16 mouse cellular contexts compared by ENCODE assay signal in the genomic region with DNA sequence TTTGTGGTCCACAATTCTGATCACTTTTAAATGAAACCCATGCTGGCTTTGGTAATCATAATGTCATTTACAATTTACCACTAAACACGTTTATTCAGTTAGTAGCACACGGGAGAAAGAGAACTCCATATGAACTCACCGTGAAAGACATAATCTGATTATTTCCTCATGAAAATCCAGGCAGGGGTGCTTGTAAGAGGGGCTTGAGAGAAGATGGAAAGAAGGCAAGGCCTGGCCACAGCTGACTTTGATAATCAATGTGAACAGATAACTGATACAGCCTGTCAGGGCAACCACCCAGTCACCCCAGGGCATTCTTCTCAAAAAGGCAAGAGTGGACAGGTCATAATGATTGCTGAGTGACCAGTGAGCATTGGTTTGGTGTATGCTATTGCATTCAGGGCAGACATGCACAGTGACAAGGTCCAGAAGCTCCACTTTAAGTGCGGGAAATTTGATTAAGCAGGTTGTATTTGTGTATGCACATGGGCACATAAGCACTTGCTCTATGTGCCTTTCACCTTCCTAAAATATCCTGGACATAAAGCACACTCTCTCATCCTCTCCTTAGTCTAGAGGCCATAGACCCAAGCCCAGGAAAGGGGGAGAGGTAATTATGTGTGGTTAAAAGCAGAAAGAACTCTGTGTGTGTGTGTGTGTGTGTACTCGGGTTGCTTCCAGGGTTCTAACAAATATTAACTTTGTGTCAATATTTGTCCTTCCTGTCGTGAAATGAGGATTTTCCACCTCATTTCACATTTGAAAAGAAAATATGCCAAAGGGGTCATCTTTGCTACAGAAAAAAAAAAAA.
DNase-seq lines count a peak whose midpoint lies in the region; ATAC-seq and TF ChIP-seq lines count a peak whose summit lies in the region.
"Had no signal": no experiment of that assay in that cellular context is flagged by ENCODE, and none has a peak within 500 bp of the region (broad histone marks: within the 10 kb centered on the region; RNA-seq: fewer than 3 reads in every experiment).

No protein-coding gene starts in this region.

- no peak overlapping the region for H3K27ac ChIP-seq in kidney, embryonic 16.5 days (ENCODE audit: low read length)
- H3K27ac ChIP-seq in liver, embryonic 14.5 days: no peak overlapping the region
- H3K27ac ChIP-seq: forebrain, embryonic 15.5 days; kidney, postnatal 0 days; limb, embryonic 12.5 days; neural tube, embryonic 15.5 days had no signal

- H3K9ac ChIP-seq in kidney, embryonic 16.5 days (replicated peaks; ENCODE audit: low read length): no peak overlapping the region
- H3K9ac ChIP-seq in liver, embryonic 14.5 days (replicated peaks): no peak overlapping the region
- H3K9ac ChIP-seq: forebrain, embryonic 15.5 days; limb, embryonic 12.5 days; neural tube, embryonic 15.5 days had no signal

- no peaks in the 10 kb centered on the region for H3K36me3 ChIP-seq in kidney, embryonic 16.5 days (ENCODE audit: insufficient read depth, low read length)
- no peaks in the 10 kb centered on the region for H3K36me3 ChIP-seq in liver, embryonic 14.5 days (replicated peaks; ENCODE audit: control insufficient read depth, insufficient read depth, low read depth)
- H3K36me3 ChIP-seq: forebrain, embryonic 15.5 days; limb, embryonic 12.5 days; neural tube, embryonic 15.5 days had no signal

- TF ChIP-seq CTCF in liver, embryonic 14.5 days (IDR thresholded peaks at IDR 0.05; ENCODE audit: low read depth): no peak

- ATAC-seq in kidney, embryonic 16.5 days (ENCODE audit: low FRiP score, low TSS enrichment): peak; percentile 65; the same call in 1 of the 2 replicates
- peak; percentile 74 for ATAC-seq in liver, embryonic 14.5 days (ENCODE audit: insufficient read depth)
- ATAC-seq: forebrain, embryonic 15.5 days; Patski had no signal

- H3K4me3 ChIP-seq in kidney, embryonic 16.5 days (ENCODE audit: low read length): no peak overlapping the region
- H3K4me3 ChIP-seq in liver, embryonic 14.5 days (ENCODE audit: insufficient read depth in 1 of 2, low read depth in 2 of 2, low read length in 2 of 2): no peak overlapping the region
- H3K4me3 ChIP-seq: forebrain, embryonic 15.5 days; limb, embryonic 12.5 days; neural tube, embryonic 15.5 days had no signal

- H3K27me3 ChIP-seq in kidney, embryonic 16.5 days (ENCODE audit: insufficient read depth, low read length): no peaks in the 10 kb centered on the region
- H3K27me3 ChIP-seq in liver, embryonic 14.5 days (ENCODE audit: control insufficient read depth, insufficient read depth, low read length): no peaks in the 10 kb centered on the region
- H3K27me3 ChIP-seq: forebrain, embryonic 15.5 days; neural tube, embryonic 15.5 days; Patski had no signal

- WGBS in kidney, embryonic 16.5 days: 70% methylated on average over 6 of the region's 6 CpGs
- WGBS in liver, embryonic 14.5 days (ENCODE audit: insufficient replicate concordance): 55% methylated on average over 6 of the region's 6 CpGs

- H3K4me1 ChIP-seq in kidney, embryonic 16.5 days (ENCODE audit: insufficient read depth, low read length): no peaks in the 10 kb centered on the region
- no peaks in the 10 kb centered on the region; a peak in 1 of 4 replicates for H3K4me1 ChIP-seq in liver, embryonic 14.5 days (replicated peaks; ENCODE audit: control insufficient read depth in 2 of 2, insufficient read depth in 2 of 2, low read length in 1 of 2)
- H3K4me1 ChIP-seq: forebrain, embryonic 15.5 days had no signal

- TF ChIP-seq EP300 in liver, embryonic 14.5 days (IDR thresholded peaks at IDR 0.05; ENCODE audit: low read depth): no peak

- H3K9me3 ChIP-seq in kidney, embryonic 16.5 days (ENCODE audit: low read length): no peaks in the 10 kb centered on the region
- H3K9me3 ChIP-seq in liver, embryonic 14.5 days (ENCODE audit: control insufficient read depth, low read length): no peaks in the 10 kb centered on the region
- H3K9me3 ChIP-seq: forebrain, embryonic 15.5 days; limb, embryonic 12.5 days; neural tube, embryonic 15.5 days had no signal

- H3K4me2 ChIP-seq in kidney, embryonic 16.5 days (replicated peaks; ENCODE audit: low read depth, low read length): no peak overlapping the region
- H3K4me2 ChIP-seq in liver, embryonic 14.5 days (ENCODE audit: low read depth): no peak overlapping the region
- H3K4me2 ChIP-seq: forebrain, embryonic 15.5 days; limb, embryonic 12.5 days; neural tube, embryonic 15.5 days had no signal

- peak; percentile 0 for DNase-seq in adrenal gland, adult 8-10 months
- no peak for DNase-seq in adrenal gland, postnatal 25 days
- DNase-seq in kidney, adult 18-20 months: no peak
- peak; percentile 13 for DNase-seq in embryo, embryonic 9.5 days (ENCODE audit: extremely low spot score)
- no peak for DNase-seq in liver, embryonic 14.5 days (ENCODE audit: low read depth in 3 of 3, low spot score in 3 of 3)
- no peak for DNase-seq in ovary, adult 18-20 months (ENCODE audit: low spot score)
- no peak for DNase-seq in left cerebral cortex, postnatal 25 days (ENCODE audit: low spot score in 2 of 2)
- DNase-seq: cerebellum, postnatal 25 days; layer of hippocampus, postnatal 36 days; lung, postnatal 14 days had no signal

- intact Hi-C loops in left cerebral cortex, postnatal 25 days (cut with DNase I): no loop called here

Comparison
In these comparisons a context has a peak if more than half of its experiments do, and no peak if none do; other contexts are left out.
1. DNase-seq: peak in adrenal gland, adult 8-10 months (single experiment) and embryo, embryonic 9.5 days (single experiment); none in adrenal gland, postnatal 25 days (single experiment), kidney, adult 18-20 months (single experiment), liver, embryonic 14.5 days (0 of 3), ovary, adult 18-20 months (single experiment) and left cerebral cortex, postnatal 25 days (0 of 2).